Mouse (Mus musculus): ENCODE measurements at regions not wholly inside any gene's neighbourhood (a gene's known extent, or its start where the extent isn't known, plus 50 kb on each side); places are given as distances from the start of the nearest gene placed in this dataset.

DNA sequence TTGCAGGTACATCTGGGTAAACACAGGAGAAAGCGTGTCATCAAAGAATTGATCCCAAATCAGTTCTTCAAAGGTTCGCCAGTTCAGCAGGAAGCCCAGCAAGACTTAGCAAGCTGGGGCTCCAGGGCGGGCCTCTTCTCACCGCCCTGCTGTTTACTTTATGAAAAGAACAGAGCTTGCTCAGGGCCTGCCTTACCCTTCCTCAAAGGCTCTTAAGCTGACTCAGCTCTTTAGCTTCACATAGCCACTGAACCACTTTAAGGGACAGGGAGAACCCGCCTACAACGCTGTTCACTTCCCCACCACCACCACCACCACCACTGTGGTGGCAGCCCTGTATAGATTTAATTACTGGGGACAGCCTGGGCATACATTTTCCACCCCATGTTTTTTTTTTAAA is 148.5 kb downstream of the Clic5 start:
- H3K9me3 ChIP-seq (replicated peaks; ENCODE audit: control insufficient read depth, low read length), result no peaks in the 10 kb centered on the region
- no peak overlapping the region for H3K27ac ChIP-seq (ENCODE audit: low read length)
- no peak for ATAC-seq (ENCODE audit: low read depth)
- H3K4me3 ChIP-seq (ENCODE audit: low read depth, low read length), result no peak overlapping the region
- H3K36me3 ChIP-seq (ENCODE audit: control insufficient read depth, insufficient read depth), result no peaks in the 10 kb centered on the region
- no peaks in the 10 kb centered on the region for H3K4me1 ChIP-seq (ENCODE audit: control insufficient read depth, low read depth, low read length)
- WGBS (ENCODE audit: insufficient replicate concordance), result 34% methylated on average over 6 of the region's 6 CpGs
- no peak overlapping the region for H3K9ac ChIP-seq (ENCODE audit: low read depth, low read length)
- no peaks in the 10 kb centered on the region for H3K27me3 ChIP-seq (ENCODE audit: control insufficient read depth, insufficient read depth, low read depth, low read length)
- H3K4me2 ChIP-seq (ENCODE audit: low read depth, low read length), result no peak overlapping the region

DNA sequence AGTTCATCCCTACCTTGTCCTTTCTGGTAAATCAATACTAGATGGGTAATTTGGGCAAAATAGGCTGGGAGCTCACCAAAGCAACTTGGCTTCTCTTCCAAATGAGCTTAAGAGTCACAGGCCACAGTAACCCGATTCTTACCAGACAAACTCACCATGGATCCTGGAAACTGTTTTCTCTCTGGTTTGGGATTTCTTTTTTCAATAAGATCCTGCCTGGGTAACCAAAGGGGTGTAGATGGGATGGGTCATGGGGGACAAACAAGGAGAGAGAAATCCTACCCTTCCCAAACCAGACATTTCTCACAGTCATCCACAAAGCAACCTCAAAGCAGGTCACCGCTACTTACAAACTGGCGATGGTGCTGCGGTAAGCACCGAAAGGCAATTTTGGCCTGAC is 148.9 kb downstream of the Clic5 start:
- Histone ChIP-seq H3K27me3 (ENCODE audit: control insufficient read depth, insufficient read depth, low read depth, low read length) (no peaks in the 10 kb centered on the region), H3K4me3 (ENCODE audit: low read depth, low read length) (no peak overlapping the region), H3K36me3 (ENCODE audit: control insufficient read depth, insufficient read depth) (no peaks in the 10 kb centered on the region), H3K27ac (ENCODE audit: low read length) (no peak overlapping the region), H3K9me3 (replicated peaks; ENCODE audit: control insufficient read depth, low read length) (no peaks in the 10 kb centered on the region), H3K4me1 (ENCODE audit: control insufficient read depth, low read depth, low read length) (no peaks in the 10 kb centered on the region), H3K4me2 (ENCODE audit: low read depth, low read length) (no peak overlapping the region), H3K9ac (ENCODE audit: low read depth, low read length) (no peak overlapping the region)
- WGBS (ENCODE audit: insufficient replicate concordance), result 78% methylated on average over 5 of the region's 5 CpGs
- no peak for ATAC-seq (ENCODE audit: low read depth)

DNA sequence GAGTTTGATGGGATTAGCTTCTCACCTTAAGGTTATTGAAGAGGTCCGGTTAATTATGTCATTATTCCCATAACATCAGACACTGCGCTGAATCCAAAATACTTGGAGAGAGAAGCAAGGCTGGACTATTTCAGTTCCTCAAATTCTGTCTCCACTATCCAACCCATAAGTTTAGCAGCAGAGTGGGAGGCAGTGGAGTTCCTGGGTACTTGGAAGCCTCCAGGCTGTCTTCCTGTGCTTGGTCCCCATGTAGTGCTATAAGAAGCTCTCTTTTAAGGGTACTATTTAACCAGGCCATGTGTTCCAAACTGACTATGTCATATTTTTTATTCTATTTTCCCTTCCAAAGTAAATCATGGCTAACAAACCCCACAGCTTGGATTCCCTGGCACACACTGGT is 156.2 kb downstream of the Clic5 start:
- Histone ChIP-seq H3K27ac (ENCODE audit: low read length) (no peak overlapping the region), H3K9ac (ENCODE audit: low read depth, low read length) (no peak overlapping the region), H3K27me3 (ENCODE audit: control insufficient read depth, insufficient read depth, low read depth, low read length) (no peaks in the 10 kb centered on the region), H3K4me3 (ENCODE audit: low read depth, low read length) (no peak overlapping the region), H3K9me3 (replicated peaks; ENCODE audit: control insufficient read depth, low read length) (no peaks in the 10 kb centered on the region), H3K4me1 (ENCODE audit: control insufficient read depth, low read depth, low read length) (no peaks in the 10 kb centered on the region), H3K4me2 (ENCODE audit: low read depth, low read length) (no peak overlapping the region), H3K36me3 (ENCODE audit: control insufficient read depth, insufficient read depth) (no peaks in the 10 kb centered on the region)
- WGBS (ENCODE audit: insufficient replicate concordance), result 76% methylated on average over 2 of the region's 2 CpGs
- no peak for ATAC-seq (ENCODE audit: low read depth)

DNA sequence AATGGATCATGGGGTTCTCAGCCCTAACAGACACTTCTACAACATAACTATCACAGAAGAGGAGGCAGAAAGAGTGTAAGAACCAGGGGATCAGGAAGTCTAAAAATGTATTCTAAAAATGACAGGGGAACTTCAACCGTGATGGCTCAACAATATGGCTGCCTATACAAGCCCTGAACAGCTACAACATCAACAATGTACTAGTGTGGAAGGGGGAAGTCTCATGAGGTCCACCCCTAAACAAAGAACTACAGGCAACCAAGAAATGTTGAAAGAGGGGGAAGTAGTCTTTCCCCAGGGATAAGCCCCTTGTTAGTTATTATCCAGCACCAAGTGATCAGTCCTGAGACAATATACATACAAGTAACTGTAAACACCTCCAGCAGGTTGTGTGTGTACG is 157.0 kb downstream of the Clic5 start:
- H3K36me3 ChIP-seq (ENCODE audit: control insufficient read depth, insufficient read depth), result no peaks in the 10 kb centered on the region
- no peaks in the 10 kb centered on the region for H3K9me3 ChIP-seq (replicated peaks; ENCODE audit: control insufficient read depth, low read length)
- no peak for ATAC-seq (ENCODE audit: low read depth)
- WGBS (ENCODE audit: insufficient replicate concordance), result 50% methylated on average over 2 of the region's 2 CpGs
- no peak overlapping the region for H3K4me2 ChIP-seq (ENCODE audit: low read depth, low read length)
- no peak overlapping the region for H3K4me3 ChIP-seq (ENCODE audit: low read depth, low read length)
- no peaks in the 10 kb centered on the region for H3K27me3 ChIP-seq (ENCODE audit: control insufficient read depth, insufficient read depth, low read depth, low read length)
- H3K4me1 ChIP-seq (ENCODE audit: control insufficient read depth, low read depth, low read length), result no peaks in the 10 kb centered on the region
- H3K9ac ChIP-seq (ENCODE audit: low read depth, low read length), result no peak overlapping the region
- no peak overlapping the region for H3K27ac ChIP-seq (ENCODE audit: low read length)

GRCm38 (mm10) chr17:44350201-44350948 is 162.0 kb downstream of the Clic5 start:
- H3K4me1 ChIP-seq (ENCODE audit: control insufficient read depth, low read depth, low read length), result no peaks in the 10 kb centered on the region
- no peaks in the 10 kb centered on the region for H3K27me3 ChIP-seq (ENCODE audit: control insufficient read depth, insufficient read depth, low read depth, low read length)
- 0 out of 2 replicates have a peak overlapping the region, but pooled peaks have one; percentile 3 for H3K4me3 ChIP-seq (ENCODE audit: low read depth, low read length)
- H3K36me3 ChIP-seq (ENCODE audit: control insufficient read depth, insufficient read depth), result no peaks in the 10 kb centered on the region
- H3K9me3 ChIP-seq (replicated peaks; ENCODE audit: control insufficient read depth, low read length), result no peaks in the 10 kb centered on the region
- no peak overlapping the region for H3K9ac ChIP-seq (ENCODE audit: low read depth, low read length)
- 39% methylated on average over 20 of the region's 20 CpGs for WGBS (ENCODE audit: insufficient replicate concordance)
- no peak overlapping the region for H3K4me2 ChIP-seq (ENCODE audit: low read depth, low read length)
- 0 out of 2 replicates have a peak, but pooled peaks have one; percentile 50 for ATAC-seq (ENCODE audit: low read depth)
- H3K27ac ChIP-seq (ENCODE audit: low read length), result no peak overlapping the region

DNA sequence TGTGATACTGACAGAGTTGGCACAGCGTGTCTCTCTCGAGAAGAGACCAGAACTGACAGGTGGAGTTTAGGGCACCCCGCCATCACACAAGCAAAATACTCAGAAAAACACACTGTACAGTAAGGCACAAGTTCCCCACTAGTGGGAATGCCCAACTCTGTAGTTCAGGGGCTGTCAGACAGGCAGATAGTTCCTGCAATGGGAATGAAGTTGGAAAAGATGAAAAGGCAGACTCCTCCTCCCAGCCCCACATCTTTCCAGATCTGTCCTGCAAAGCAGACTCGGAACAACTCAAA is 162.5 kb downstream of the Clic5 start:
- Histone ChIP-seq H3K4me2 (ENCODE audit: low read depth, low read length) (no peak overlapping the region), H3K4me3 (ENCODE audit: low read depth, low read length) (no peak overlapping the region), H3K27me3 (ENCODE audit: control insufficient read depth, insufficient read depth, low read depth, low read length) (no peaks in the 10 kb centered on the region), H3K36me3 (ENCODE audit: control insufficient read depth, insufficient read depth) (no peaks in the 10 kb centered on the region), H3K27ac (ENCODE audit: low read length) (no peak overlapping the region), H3K4me1 (ENCODE audit: control insufficient read depth, low read depth, low read length) (no peaks in the 10 kb centered on the region), H3K9ac (ENCODE audit: low read depth, low read length) (no peak overlapping the region), H3K9me3 (replicated peaks; ENCODE audit: control insufficient read depth, low read length) (no peaks in the 10 kb centered on the region)
- WGBS (ENCODE audit: insufficient replicate concordance), result 65% methylated on average over 4 of the region's 4 CpGs
- no peak for ATAC-seq (ENCODE audit: low read depth)

DNA sequence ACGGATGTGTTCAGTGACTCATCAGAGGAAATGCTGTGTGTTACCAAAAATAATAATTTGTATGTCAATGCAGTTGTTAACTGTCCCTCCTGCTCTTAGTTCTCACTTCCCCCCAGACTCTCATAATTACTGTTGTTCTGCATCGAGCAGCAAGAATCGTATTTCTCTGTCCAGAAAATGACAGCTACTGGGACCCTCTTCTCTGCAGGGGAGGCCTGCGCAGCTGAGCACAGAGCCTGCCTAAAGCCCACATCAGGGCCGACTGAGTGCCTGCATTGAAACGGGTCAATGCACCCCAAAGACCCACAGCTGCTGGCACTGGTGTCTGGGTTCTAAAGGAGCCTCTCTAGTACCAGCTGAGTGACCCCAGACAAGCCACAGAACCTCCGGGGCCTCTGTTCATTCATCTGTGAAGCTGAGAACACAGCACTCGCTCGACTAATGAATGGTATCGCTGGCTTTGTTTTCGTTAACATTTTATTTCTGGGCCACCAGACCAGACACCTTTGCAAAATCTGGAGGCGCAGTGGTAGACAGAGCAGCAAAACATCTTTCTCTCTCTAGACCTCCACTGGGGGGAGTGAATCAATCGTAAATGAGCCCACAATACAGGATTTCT is 163.2 kb downstream of the Clic5 start:
- H3K27ac ChIP-seq (ENCODE audit: low read length), result no peak overlapping the region
- no peak for ATAC-seq (ENCODE audit: low read depth)
- H3K36me3 ChIP-seq (ENCODE audit: control insufficient read depth, insufficient read depth), result no peaks in the 10 kb centered on the region
- H3K4me3 ChIP-seq (ENCODE audit: low read depth, low read length), result no peak overlapping the region
- H3K9me3 ChIP-seq (replicated peaks; ENCODE audit: control insufficient read depth, low read length), result no peaks in the 10 kb centered on the region
- no peak overlapping the region for H3K9ac ChIP-seq (ENCODE audit: low read depth, low read length)
- H3K27me3 ChIP-seq (ENCODE audit: control insufficient read depth, insufficient read depth, low read depth, low read length), result no peaks in the 10 kb centered on the region
- no peak overlapping the region for H3K4me2 ChIP-seq (ENCODE audit: low read depth, low read length)
- H3K4me1 ChIP-seq (ENCODE audit: control insufficient read depth, low read depth, low read length), result no peaks in the 10 kb centered on the region
- 55% methylated on average over 13 of the region's 13 CpGs for WGBS (ENCODE audit: insufficient replicate concordance)

GRCm38 (mm10) chr17:44352142-44352541 is 163.8 kb downstream of the Clic5 start:
- Histone ChIP-seq H3K27me3 (ENCODE audit: control insufficient read depth, insufficient read depth, low read depth, low read length) (no peaks in the 10 kb centered on the region), H3K4me3 (ENCODE audit: low read depth, low read length) (no peak overlapping the region), H3K4me1 (ENCODE audit: control insufficient read depth, low read depth, low read length) (no peaks in the 10 kb centered on the region), H3K4me2 (ENCODE audit: low read depth, low read length) (no peak overlapping the region), H3K36me3 (ENCODE audit: control insufficient read depth, insufficient read depth) (no peaks in the 10 kb centered on the region), H3K9ac (ENCODE audit: low read depth, low read length) (no peak overlapping the region), H3K9me3 (replicated peaks; ENCODE audit: control insufficient read depth, low read length) (no peaks in the 10 kb centered on the region), H3K27ac (ENCODE audit: low read length) (no peak overlapping the region)
- WGBS (ENCODE audit: insufficient replicate concordance), result 82% methylated on average over 13 of the region's 13 CpGs
- ATAC-seq (ENCODE audit: low read depth), result no peak

- Histone ChIP-seq H3K4me2 (ENCODE audit: low read depth, low read length) (no peak overlapping the region), H3K9ac (ENCODE audit: low read depth, low read length) (no peak overlapping the region), H3K4me1 (ENCODE audit: control insufficient read depth, low read depth, low read length) (no peaks in the 10 kb centered on the region), H3K27me3 (ENCODE audit: control insufficient read depth, insufficient read depth, low read depth, low read length) (no peaks in the 10 kb centered on the region), H3K4me3 (ENCODE audit: low read depth, low read length) (no peak overlapping the region), H3K9me3 (replicated peaks; ENCODE audit: control insufficient read depth, low read length) (no peaks in the 10 kb centered on the region), H3K36me3 (ENCODE audit: control insufficient read depth, insufficient read depth) (no peaks in the 10 kb centered on the region), H3K27ac (ENCODE audit: low read length) (no peak overlapping the region)
- no peak for ATAC-seq (ENCODE audit: low read depth)
- 66% methylated on average over 4 of the region's 4 CpGs for WGBS (ENCODE audit: insufficient replicate concordance)
Observed at GRCm38 (mm10) chr17:44363111-44363510, 174.7 kb downstream of the Clic5 start.
